Mouse (Mus musculus): ENCODE results near the gene Cmtm5. TPM values are rescaled to one million over a fixed set of nuclear protein-coding genes. Genes with fewer than 3 reads are reported as not detected.

Gene Cmtm5
- 0.20 TPM in 1 of 2 replicates, not detected in the other for polyA plus RNA-seq (2015; fragmentation: Nextera tagmentation; extraction: Ambion mirVana)

GRCm38 (mm10) chr14:54935904-54936830, at the start of gene Cmtm5:
Gene Cmtm5 (plus strand): TSS chr14:54936261.
- DNase-seq (no peak), ATAC-seq (ENCODE audit: low read depth) (no peak)
- Histone ChIP-seq H3K4me1 (replicated peaks) (no peaks in the 10 kb centered on the region), H3K27me3 (peaks cover 26% of the 10 kb centered on the region; the same call in 1 of the 2 replicates), H3K27ac (no peak within 1 kb of the TSS), H3K4me3 (replicated peaks) (no peak within 1 kb of the TSS), H3K9ac (no peak within 1 kb of the TSS), H3K9me3 (replicated peaks) (no peaks in the 10 kb centered on the region), H3K4me2 (no peak within 1 kb of the TSS), H3K36me3 (no peaks in the 10 kb centered on the region)
- WGBS (ENCODE audit: insufficient replicate concordance) = 34% methylated on average over 8 of the region's 8 CpGs

- Histone ChIP-seq H3K9ac (peak within 1 kb of the TSS; percentile 66), H3K27ac (peak within 1 kb of the TSS; percentile 87), H3K4me2 (peak within 1 kb of the TSS; percentile 72), H3K4me1 (replicated peaks) (peaks cover 38% of the 10 kb centered on the region), H3K9me3 (replicated peaks) (no peaks in the 10 kb centered on the region), H3K27me3 (no peaks in the 10 kb centered on the region), H3K36me3 (peaks cover 19% of the 10 kb centered on the region), H3K4me3 (replicated peaks) (peak within 1 kb of the TSS; percentile 60)
- ATAC-seq (ENCODE audit: low read depth) (no peak), DNase-seq (no peak)
- WGBS (ENCODE audit: insufficient replicate concordance) = 82% methylated on average over 3 of the region's 3 CpGs
These were observed 43.9 kb upstream of the Cmtm5 start, which contains the start of gene Pabpn1 for GRCm38 (mm10) chr14:54892200-54892599. Gene Pabpn1 (plus strand): TSS chr14:54892500.

- H3K36me3 ChIP-seq = peaks cover 33% of the 10 kb centered on the region
These were observed 42.3 kb upstream of the Cmtm5 start for GRCm38 (mm10) chr14:54893651-54894181.

GRCm38 (mm10) chr14:54894296-54895151, 41.5 kb upstream of the Cmtm5 start:
- H3K36me3 ChIP-seq = peaks cover 36% of the 10 kb centered on the region
- H3K27me3 ChIP-seq = no peaks in the 10 kb centered on the region
- peak overlapping the region; percentile 91 for H3K4me2 ChIP-seq
- peak; percentile 47 for ATAC-seq (ENCODE audit: low read depth)
- H3K4me1 ChIP-seq (replicated peaks) = peaks cover 45% of the 10 kb centered on the region
- no peaks in the 10 kb centered on the region for H3K9me3 ChIP-seq (replicated peaks)
- WGBS (ENCODE audit: insufficient replicate concordance) = under 1% methylated on average over 45 of the region's 54 CpGs
- H3K4me3 ChIP-seq (replicated peaks) = peak overlapping the region; percentile 90
- peak; percentile 55 for DNase-seq
- H3K27ac ChIP-seq = peak overlapping the region; percentile 86
- H3K9ac ChIP-seq = peak overlapping the region; percentile 97

More at GRCm38 (mm10) chr14:54893651-54894181, 42.3 kb upstream of the Cmtm5 start:
- ATAC-seq (ENCODE audit: low read depth) (peak; percentile 97), DNase-seq (peak; percentile 98)
- Histone ChIP-seq H3K9me3 (replicated peaks) (no peaks in the 10 kb centered on the region), H3K27ac (peak overlapping the region; percentile 87), H3K4me3 (replicated peaks) (peak overlapping the region; percentile 90), H3K27me3 (no peaks in the 10 kb centered on the region), H3K4me1 (replicated peaks) (peaks cover 45% of the 10 kb centered on the region), H3K4me2 (peak overlapping the region; percentile 91), H3K9ac (peak overlapping the region; percentile 97)
- 1% methylated on average over 38 of the region's 38 CpGs for WGBS (ENCODE audit: insufficient replicate concordance)

GRCm38 (mm10) chr14:54897445-54897844, 38.6 kb upstream of the Cmtm5 start:
- DNase-seq = no peak
- no peaks in the 10 kb centered on the region for H3K9me3 ChIP-seq (replicated peaks)
- H3K9ac ChIP-seq = no peak overlapping the region
- no peaks in the 10 kb centered on the region for H3K27me3 ChIP-seq
- no peak overlapping the region for H3K27ac ChIP-seq
- no peak overlapping the region for H3K4me2 ChIP-seq
- peaks cover 39% of the 10 kb centered on the region for H3K4me1 ChIP-seq (replicated peaks)
- WGBS (ENCODE audit: insufficient replicate concordance) = 68% methylated on average over 2 of the region's 2 CpGs
- H3K36me3 ChIP-seq = peaks cover 36% of the 10 kb centered on the region
- no peak overlapping the region for H3K4me3 ChIP-seq (replicated peaks)
- ATAC-seq (ENCODE audit: low read depth) = no peak

GRCm38 (mm10) chr14:54900383-54900782, 35.7 kb upstream of the Cmtm5 start:
- Histone ChIP-seq H3K4me2 (no peak overlapping the region), H3K27ac (no peak overlapping the region), H3K9me3 (replicated peaks) (no peaks in the 10 kb centered on the region), H3K9ac (no peak overlapping the region), H3K4me3 (replicated peaks) (no peak overlapping the region), H3K27me3 (no peaks in the 10 kb centered on the region), H3K36me3 (peaks cover 35% of the 10 kb centered on the region), H3K4me1 (replicated peaks) (peaks cover 22% of the 10 kb centered on the region)
- 2% methylated on average over 3 of the region's 3 CpGs for WGBS (ENCODE audit: insufficient replicate concordance)
- peak; percentile 27 for DNase-seq
- peak; percentile 47 for ATAC-seq (ENCODE audit: low read depth)

- Histone ChIP-seq H3K27ac (no peak overlapping the region), H3K27me3 (no peaks in the 10 kb centered on the region), H3K36me3 (peaks cover 3% of the 10 kb centered on the region), H3K4me3 (replicated peaks) (no peak overlapping the region), H3K9ac (no peak overlapping the region), H3K4me1 (replicated peaks) (no peaks in the 10 kb centered on the region), H3K9me3 (replicated peaks) (no peaks in the 10 kb centered on the region), H3K4me2 (no peak overlapping the region)
- 70% methylated on average over 4 of the region's 4 CpGs for whole genome bisulfite sequencing (ENCODE audit: insufficient replicate concordance)
- no peak for ATAC-seq (ENCODE audit: low read depth)
- no peak for DNase-seq
These were observed 32.4 kb upstream of the Cmtm5 start for GRCm38 (mm10) chr14:54903641-54904040.

- 47% methylated on average over 7 of the region's 7 CpGs for WGBS (ENCODE audit: insufficient replicate concordance)
These were observed 27.4 kb upstream of the Cmtm5 start for GRCm38 (mm10) chr14:54908682-54909081.

GRCm38 (mm10) chr14:54912109-54912850, 23.8 kb upstream of the Cmtm5 start:
- Histone ChIP-seq H3K4me1 (replicated peaks) (peaks cover 8% of the 10 kb centered on the region), H3K4me3 (replicated peaks) (peak overlapping the region; percentile 62), H3K9me3 (replicated peaks) (no peaks in the 10 kb centered on the region), H3K27ac (no peak overlapping the region), H3K9ac (peak overlapping the region; percentile 62), H3K4me2 (peak overlapping the region; percentile 77), H3K27me3 (peaks cover 64% of the 10 kb centered on the region), H3K36me3 (no peaks in the 10 kb centered on the region)
- WGBS (ENCODE audit: insufficient replicate concordance) = 4% methylated on average over 67 of the region's 69 CpGs
- ATAC-seq (ENCODE audit: low read depth) (no peak), DNase-seq (no peak)

More at GRCm38 (mm10) chr14:54908682-54909081, 27.4 kb upstream of the Cmtm5 start:
- no peaks in the 10 kb centered on the region for H3K9me3 ChIP-seq (replicated peaks)
- H3K27me3 ChIP-seq = peaks cover 44% of the 10 kb centered on the region
- no peak overlapping the region for H3K27ac ChIP-seq
- H3K4me2 ChIP-seq = no peak overlapping the region
- DNase-seq = no peak
- ATAC-seq (ENCODE audit: low read depth) = no peak
- peaks cover 8% of the 10 kb centered on the region for H3K4me1 ChIP-seq (replicated peaks)
- H3K36me3 ChIP-seq = no peaks in the 10 kb centered on the region; the same call in 1 of the 2 replicates
- no peak overlapping the region for H3K4me3 ChIP-seq (replicated peaks)
- H3K9ac ChIP-seq = no peak overlapping the region

GRCm38 (mm10) chr14:54912886-54913285, 23.2 kb upstream of the Cmtm5 start, which contains the start of gene Slc22a17:
Gene Slc22a17 (minus strand): TSS chr14:54913132.
- peak within 1 kb of the TSS; percentile 62 for H3K4me3 ChIP-seq (replicated peaks)
- peak within 1 kb of the TSS; percentile 77 for H3K4me2 ChIP-seq
- DNase-seq = no peak
- H3K9me3 ChIP-seq (replicated peaks) = no peaks in the 10 kb centered on the region
- peaks cover 8% of the 10 kb centered on the region for H3K4me1 ChIP-seq (replicated peaks)
- H3K9ac ChIP-seq = peak within 1 kb of the TSS; percentile 62
- ATAC-seq (ENCODE audit: low read depth) = no peak
- no peak within 1 kb of the TSS for H3K27ac ChIP-seq
- H3K27me3 ChIP-seq = peaks cover 64% of the 10 kb centered on the region
- H3K36me3 ChIP-seq = no peaks in the 10 kb centered on the region
- 0% methylated on average over 27 of the region's 28 CpGs for WGBS (ENCODE audit: insufficient replicate concordance)

Measured in liver, embryonic 13.5 days (tissue).